Mouse (Mus musculus) midbrain, embryonic 11.5 days (tissue): ENCODE measurements around the gene Snapc4. TPM values are rescaled to one million over a fixed set of nuclear protein-coding genes. Genes with fewer than 3 reads are reported as not detected.

Experiments used
- ATAC-seq: fragments of 200-750 bp; cut with Nextera tagmentation; 2 replicates; pipeline ENCODE4 v1.8.0; 2017; ENCODE audit warnings: moderate TSS enrichment, moderate library complexity; ENCODE audit not compliant: low FRiP score
- DNase-seq: peaks from one replicate; pipeline ENCODE4 v3.0.0; 2015; ENCODE audit warnings: low spot score; ENCODE audit errors: missing footprints
- H3K27ac ChIP-seq: fragments of 300-500 bp; sonication (generic); 2 replicates; pipeline ENCODE4 v1.5.1; 2014; ENCODE audit warnings: low read depth, low read length
- H3K27me3 ChIP-seq: fragments of 300-500 bp; sonication (generic); 2 replicates; pipeline ENCODE4 v1.6.1; 2014; ENCODE audit warnings: mild to moderate bottlenecking, low read length, moderate library complexity, mixed read lengths; ENCODE audit not compliant: control insufficient read depth, insufficient read depth
- H3K36me3 ChIP-seq: fragments of 300-500 bp; sonication (generic); 2 replicates; pipeline ENCODE4 v1.6.1; 2014; ENCODE audit warnings: mild to moderate bottlenecking, low read length, moderate library complexity, mixed read lengths; ENCODE audit not compliant: control insufficient read depth, insufficient read depth
- H3K4me1 ChIP-seq: fragments of 300-500 bp; sonication (generic); 2 replicates; pipeline ENCODE4 v1.6.1; 2014; ENCODE audit warnings: low read length; ENCODE audit not compliant: control insufficient read depth, insufficient read depth
- H3K4me2 ChIP-seq: fragments of 300-500 bp; sonication (generic); 2 replicates; pipeline ENCODE4 v1.6.1; 2014; ENCODE audit warnings: mild to moderate bottlenecking, moderate library complexity
- H3K4me3 ChIP-seq: fragments of 300-500 bp; sonication (generic); 2 replicates; pipeline ENCODE4 v1.5.1; 2014; ENCODE audit warnings: low read depth, low read length
- H3K9ac ChIP-seq: fragments of 300-500 bp; sonication (generic); 2 replicates; pipeline ENCODE4 v1.6.1; 2014; ENCODE audit warnings: low read length
- H3K9me3 ChIP-seq: fragments of 300-500 bp; sonication (generic); 2 replicates; pipeline ENCODE4 v1.6.1; 2016; ENCODE audit warnings: low read length; ENCODE audit not compliant: control insufficient read depth
- WGBS: fragments of 180-500 bp; shearing (Covaris S2); extraction: QIAGEN DNeasy Blood & Tissue Kit; methylation state at CpG from one replicate; pipeline ENCODE4 v1.1.7; 2014; 5-methylcytosine and 5-hydroxymethylcytosine counted together
- polyA plus RNA-seq: library from polyadenylated mRNA; unstranded; fragments of >200 nt; fragmentation: Nextera tagmentation; extraction: Ambion mirVana; gene quantifications from 2 replicates; pipeline ENCODE4 v1.2.1, GENCODE M21; 2014

Snapc4 gene
- polyA plus RNA-seq, 1 experiment from 2014 or later = 22.5 TPM

DNA sequence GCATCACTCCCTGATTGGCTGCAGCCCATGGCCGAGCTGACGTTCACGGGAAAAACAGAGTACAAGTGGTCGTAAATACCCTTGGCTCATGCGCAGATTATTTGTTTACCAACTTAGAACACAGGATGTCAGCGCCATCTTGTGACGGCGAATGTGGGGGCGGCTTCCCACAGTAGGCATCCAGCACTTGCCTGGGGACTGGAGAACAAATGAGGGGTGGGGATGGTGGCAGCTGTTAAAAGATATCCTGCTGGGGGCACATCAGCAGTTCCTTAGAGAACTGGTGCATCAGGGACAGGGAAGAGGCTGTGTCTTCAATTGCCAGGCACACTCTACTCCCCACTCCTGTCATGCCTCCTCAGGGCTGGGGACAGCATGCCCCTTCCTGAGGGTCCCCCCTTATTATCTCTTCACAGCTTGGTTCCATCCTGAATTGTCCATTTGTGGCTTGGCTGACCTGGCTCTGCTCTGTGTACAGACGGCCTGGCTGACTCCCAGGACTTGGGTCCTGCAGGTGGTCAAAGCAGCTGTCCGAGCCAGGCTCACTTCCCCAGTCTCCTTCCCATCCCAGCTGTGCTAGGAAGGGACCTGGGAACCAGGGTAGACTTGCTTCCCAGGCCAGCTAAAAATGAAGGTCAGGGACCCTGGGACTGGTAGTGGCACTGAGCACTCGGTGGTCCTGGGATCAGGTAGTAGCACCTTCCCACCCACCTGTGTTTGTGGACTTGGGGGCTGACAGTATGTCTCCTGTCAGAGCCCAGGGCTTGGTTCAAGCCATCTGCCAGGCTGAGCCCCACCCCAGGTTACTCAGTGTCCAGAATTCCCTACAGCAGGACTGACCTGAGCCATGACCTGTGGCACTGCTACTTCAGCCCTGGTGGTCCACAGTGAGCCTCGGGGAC, 41.9 kb downstream of the Snapc4 start:
- Histone ChIP-seq H3K4me3 (no peak overlapping the region), H3K9me3 (no peaks in the 10 kb centered on the region), H3K4me2 (no peak overlapping the region), H3K27me3 (no peaks in the 10 kb centered on the region), H3K4me1 (no peaks in the 10 kb centered on the region), H3K36me3 (peaks cover 7% of the 10 kb centered on the region), H3K27ac (no peak overlapping the region), H3K9ac (no peak overlapping the region)
- no peak for DNase-seq
- 87% methylated on average over 8 of the region's 13 CpGs for WGBS
- no peak for ATAC-seq

DNA sequence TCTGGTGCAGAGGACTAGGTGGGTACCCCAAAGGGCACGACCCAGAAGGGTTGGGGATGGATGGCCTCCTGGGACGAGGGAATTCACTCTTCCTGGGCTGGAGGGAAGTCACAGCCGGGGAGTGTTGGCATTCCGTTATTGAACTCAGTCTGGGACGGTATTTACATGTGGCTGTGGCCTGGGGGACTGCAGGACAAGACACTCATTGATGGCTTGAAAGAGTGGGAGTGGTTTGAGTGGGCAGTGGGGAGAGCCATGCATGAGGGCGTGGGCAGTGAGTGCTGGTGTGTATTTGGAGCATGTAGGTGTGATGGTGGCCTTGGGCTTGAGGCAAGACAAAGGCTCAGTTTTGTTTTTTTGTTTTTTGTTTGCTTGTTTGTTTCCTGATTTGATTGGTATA, 49.8 kb downstream of the Snapc4 start:
- no peak overlapping the region for H3K4me2 ChIP-seq
- no peak for ATAC-seq
- H3K4me1 ChIP-seq = no peaks in the 10 kb centered on the region
- no peak overlapping the region for H3K27ac ChIP-seq
- 78% methylated on average over 6 of the region's 6 CpGs for WGBS
- H3K27me3 ChIP-seq = no peaks in the 10 kb centered on the region
- peaks cover 25% of the 10 kb centered on the region for H3K36me3 ChIP-seq
- no peak overlapping the region for H3K9ac ChIP-seq
- H3K4me3 ChIP-seq = no peak overlapping the region
- no peaks in the 10 kb centered on the region for H3K9me3 ChIP-seq
- DNase-seq = no peak

DNA sequence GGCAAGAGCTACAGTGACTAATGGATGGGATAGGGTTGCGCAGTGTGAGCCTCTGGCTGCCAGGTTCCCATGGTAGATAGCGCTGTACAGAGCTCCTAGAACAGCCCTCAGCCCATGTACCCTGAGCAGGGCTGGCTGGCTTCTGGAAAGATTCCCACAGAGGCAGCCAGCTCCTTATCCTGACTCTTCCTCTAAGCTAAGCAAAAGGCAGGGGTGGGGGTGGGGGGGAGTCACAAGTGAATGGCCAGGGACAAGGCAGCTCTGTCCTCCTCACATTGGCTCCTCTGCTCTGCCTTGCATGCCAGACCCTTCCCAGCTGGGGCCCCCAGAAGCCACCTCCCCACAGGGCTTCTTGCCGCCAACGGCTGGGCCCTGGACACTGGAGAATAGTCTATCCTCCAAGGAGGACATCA, 50.4 kb downstream of the Snapc4 start:
- Histone ChIP-seq H3K9me3 (no peaks in the 10 kb centered on the region), H3K9ac (no peak overlapping the region), H3K4me3 (no peak overlapping the region), H3K4me1 (no peaks in the 10 kb centered on the region), H3K36me3 (peaks cover 28% of the 10 kb centered on the region), H3K27me3 (no peaks in the 10 kb centered on the region), H3K4me2 (no peak overlapping the region), H3K27ac (no peak overlapping the region)
- 84% methylated on average over 4 of the region's 4 CpGs for WGBS
- no peak for DNase-seq
- no peak for ATAC-seq

DNA sequence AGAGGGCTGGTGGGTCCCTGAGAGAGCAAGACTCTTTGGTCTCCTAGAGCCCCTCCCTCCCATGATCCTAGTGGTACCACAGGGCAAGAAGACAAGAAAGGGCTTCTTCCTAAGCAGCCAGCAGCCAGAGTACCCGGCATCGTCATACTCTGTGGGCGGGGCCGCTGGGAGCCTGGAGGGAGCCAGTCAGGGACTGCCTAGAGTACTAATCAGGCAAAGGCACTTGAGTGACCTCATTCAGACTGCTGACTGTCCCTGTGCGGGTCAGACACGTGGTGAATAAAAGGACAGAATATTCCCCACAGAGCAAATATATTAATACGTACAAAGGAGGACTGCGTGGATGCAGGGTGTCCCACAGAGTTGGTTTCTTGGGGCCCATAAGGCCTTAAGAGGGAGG, 51.1 kb downstream of the Snapc4 start:
- no peaks in the 10 kb centered on the region for H3K27me3 ChIP-seq
- H3K9ac ChIP-seq = no peak overlapping the region
- no peaks in the 10 kb centered on the region for H3K4me1 ChIP-seq
- ATAC-seq = no peak
- no peak overlapping the region for H3K4me3 ChIP-seq
- WGBS = 65% methylated on average over 8 of the region's 8 CpGs
- peaks cover 28% of the 10 kb centered on the region for H3K36me3 ChIP-seq
- no peak overlapping the region for H3K27ac ChIP-seq
- H3K9me3 ChIP-seq = no peaks in the 10 kb centered on the region
- H3K4me2 ChIP-seq = no peak overlapping the region
- no peak for DNase-seq

DNA sequence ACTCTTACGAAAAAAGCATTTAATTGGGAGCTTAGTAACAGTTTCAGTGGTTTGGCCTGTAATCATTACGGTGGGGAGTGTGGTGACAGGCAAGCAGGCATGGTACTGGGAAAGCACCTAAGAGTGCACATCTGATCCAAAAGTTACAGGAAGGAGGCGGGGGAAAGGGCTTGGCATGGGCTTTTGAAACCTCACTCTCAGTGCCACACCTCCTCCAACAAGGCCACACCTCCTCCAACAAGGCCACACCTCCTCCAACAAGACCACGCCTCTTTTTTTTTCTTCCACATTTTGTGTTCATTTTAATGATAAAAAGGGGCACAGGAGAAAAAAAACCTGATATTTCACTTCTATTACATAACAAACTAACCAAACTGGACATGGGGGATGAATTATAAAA, 52.6 kb downstream of the Snapc4 start:
- H3K9me3 ChIP-seq = no peaks in the 10 kb centered on the region
- no peaks in the 10 kb centered on the region for H3K4me1 ChIP-seq
- DNase-seq (no peak), ATAC-seq (no peak)
- no peak overlapping the region for H3K9ac ChIP-seq
- no peaks in the 10 kb centered on the region for H3K27me3 ChIP-seq
- no peak overlapping the region for H3K27ac ChIP-seq
- no peak overlapping the region for H3K4me3 ChIP-seq
- 97% methylated on average over 4 of the region's 4 CpGs for WGBS
- H3K4me2 ChIP-seq = no peak overlapping the region
- peaks cover 36% of the 10 kb centered on the region for H3K36me3 ChIP-seq

DNA sequence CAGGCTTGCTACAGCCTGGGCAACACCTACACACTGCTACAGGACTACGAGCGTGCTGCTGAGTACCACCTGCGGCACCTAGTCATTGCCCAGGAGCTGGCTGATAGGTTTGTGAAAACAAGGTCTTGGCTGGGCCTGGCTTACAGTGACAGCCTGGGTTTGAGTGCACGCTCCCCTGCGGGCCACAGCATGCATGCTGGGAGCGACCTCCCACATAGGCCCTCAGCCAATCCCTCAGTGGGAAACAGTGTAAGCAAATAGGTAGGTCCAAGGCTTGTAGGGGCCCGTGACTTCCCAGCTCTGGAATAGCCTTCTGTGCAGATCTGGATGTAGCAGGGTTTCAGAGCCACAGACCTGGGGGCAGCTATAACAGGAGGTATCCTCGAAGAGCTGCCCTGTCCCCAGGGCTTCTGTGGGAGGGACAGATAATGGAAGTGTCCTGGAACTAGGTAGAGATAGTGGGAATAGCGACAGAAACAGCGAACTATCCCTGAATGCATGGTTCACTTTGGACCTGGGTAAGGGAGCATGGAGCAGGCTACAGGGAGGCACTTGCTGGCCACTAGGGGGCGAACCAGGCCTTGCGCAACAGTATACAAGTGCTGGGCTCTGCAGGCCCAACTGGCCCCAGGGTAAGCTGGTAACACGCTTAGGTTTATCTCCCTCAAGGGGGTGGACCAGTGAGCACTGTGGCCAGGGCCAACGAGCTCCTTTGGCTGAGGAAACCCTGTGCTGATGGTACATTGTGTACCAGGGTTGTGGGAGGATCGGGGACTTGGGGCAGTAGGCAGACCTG, 54.9 kb downstream of the Snapc4 start:
- no peaks in the 10 kb centered on the region for H3K4me1 ChIP-seq
- no peak overlapping the region for H3K4me2 ChIP-seq
- peak; percentile 93 for DNase-seq
- peak; percentile 79 for ATAC-seq
- no peaks in the 10 kb centered on the region for H3K27me3 ChIP-seq
- no peak overlapping the region for H3K27ac ChIP-seq
- no peak overlapping the region for H3K9ac ChIP-seq
- H3K4me3 ChIP-seq = no peak overlapping the region
- peaks cover 30% of the 10 kb centered on the region for H3K36me3 ChIP-seq
- H3K9me3 ChIP-seq = no peaks in the 10 kb centered on the region
- 69% methylated on average over 15 of the region's 15 CpGs for WGBS

DNA sequence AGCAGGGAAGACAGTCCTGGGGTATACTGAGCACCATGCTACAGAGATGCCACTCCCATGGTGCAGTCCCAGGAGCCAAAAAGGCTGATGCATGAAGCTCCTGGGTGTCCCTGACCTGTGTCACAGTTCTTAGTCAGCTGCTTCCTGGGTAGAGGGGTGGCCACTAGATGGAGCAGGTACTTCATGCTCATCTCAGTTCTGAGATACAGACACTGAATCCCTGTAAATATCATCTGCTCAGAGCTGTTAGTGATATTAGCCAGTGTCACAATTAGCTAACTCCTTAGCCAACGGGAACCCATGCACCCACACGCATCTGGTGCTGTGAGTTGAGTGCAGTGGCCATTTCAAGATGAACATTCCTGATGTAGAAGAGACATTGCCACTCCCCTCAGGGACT, 55.5 kb downstream of the Snapc4 start:
- WGBS = 89% methylated on average over 2 of the region's 2 CpGs
- Histone ChIP-seq H3K36me3 (peaks cover 28% of the 10 kb centered on the region), H3K27ac (no peak overlapping the region), H3K4me2 (no peak overlapping the region), H3K9me3 (no peaks in the 10 kb centered on the region), H3K4me3 (no peak overlapping the region), H3K4me1 (no peaks in the 10 kb centered on the region), H3K9ac (no peak overlapping the region), H3K27me3 (no peaks in the 10 kb centered on the region)
- no peak for DNase-seq
- no peak for ATAC-seq

DNA sequence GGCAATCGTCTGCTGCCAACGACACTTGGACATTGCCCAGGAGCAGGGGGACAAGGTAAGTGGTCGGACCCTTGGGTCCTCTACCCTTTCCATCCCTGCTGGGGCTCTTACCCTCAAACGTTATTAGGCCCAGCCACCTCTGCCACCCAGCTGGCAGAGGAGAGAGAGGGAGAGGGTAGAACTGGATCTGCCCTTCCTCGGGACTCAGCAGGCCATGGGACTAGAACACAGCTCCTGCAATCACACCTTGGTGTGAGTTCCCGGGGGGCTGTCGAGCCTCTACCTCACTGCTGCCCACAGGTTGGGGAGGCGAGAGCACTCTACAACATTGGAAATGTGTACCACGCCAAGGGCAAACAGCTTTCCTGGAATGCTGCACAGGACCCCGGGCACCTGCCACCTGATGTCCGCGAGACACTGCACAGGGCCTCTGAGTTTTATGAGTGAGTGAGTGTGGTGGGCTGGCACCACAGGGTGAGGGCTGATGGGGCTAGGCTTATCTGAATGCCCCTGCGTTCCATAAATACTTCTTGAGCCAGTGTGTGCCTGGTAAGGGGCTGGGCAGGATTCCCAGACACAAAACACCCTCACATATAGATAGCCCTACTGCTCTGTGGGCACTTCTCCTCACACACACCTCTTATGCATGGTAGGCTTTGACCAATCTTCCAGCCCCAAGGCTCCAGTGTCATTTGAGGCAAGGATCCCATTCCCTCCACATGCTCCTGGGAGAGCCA, 56.7 kb downstream of the Snapc4 start:
- WGBS = 96% methylated on average over 13 of the region's 13 CpGs
- no peaks in the 10 kb centered on the region for H3K27me3 ChIP-seq
- H3K4me2 ChIP-seq = no peak overlapping the region
- DNase-seq (no peak), ATAC-seq (no peak)
- H3K9ac ChIP-seq = no peak overlapping the region
- H3K36me3 ChIP-seq = peaks cover 28% of the 10 kb centered on the region
- H3K27ac ChIP-seq = no peak overlapping the region
- no peaks in the 10 kb centered on the region for H3K9me3 ChIP-seq
- H3K4me3 ChIP-seq = no peak overlapping the region
- H3K4me1 ChIP-seq = no peaks in the 10 kb centered on the region
